Mouse (Mus musculus): ENCODE results near the gene Zfp710. TPM values are rescaled to one million over a fixed set of nuclear protein-coding genes. Genes with fewer than 3 reads are reported as not detected.

The Zfp710 gene
- polyA plus RNA-seq, 1 experiment from 2014 or later = 11.8 TPM

- ATAC-seq (replicated peaks; ENCODE audit: insufficient number of reproducible peaks, low FRiP score, low TSS enrichment) = no peak
- H3K4me3 ChIP-seq (ENCODE audit: low read depth, low read length) = no peak overlapping the region
- 55% methylated on average over 6 of the region's 6 CpGs for WGBS (ENCODE audit: insufficient replicate concordance)
- H3K27ac ChIP-seq (ENCODE audit: low read depth, low read length) = no peak overlapping the region
- H3K36me3 ChIP-seq (ENCODE audit: control insufficient read depth, insufficient read depth, low read length) = peaks cover 11% of the 10 kb centered on the region
- no peak overlapping the region for H3K9ac ChIP-seq (ENCODE audit: low read depth, low read length)
- no peaks in the 10 kb centered on the region for H3K9me3 ChIP-seq (replicated peaks; ENCODE audit: control insufficient read depth, low read length)
- H3K4me2 ChIP-seq = no peak overlapping the region
- no peaks in the 10 kb centered on the region for H3K27me3 ChIP-seq (ENCODE audit: control insufficient read depth, insufficient read depth, low read length)
- peaks cover 54% of the 10 kb centered on the region for H3K4me1 ChIP-seq (ENCODE audit: control insufficient read depth, insufficient read depth, low read length)
Observed at GRCm38 (mm10) chr7:80076961-80077716, 52.5 kb downstream of the Zfp710 start.

GRCm38 (mm10) chr7:80077801-80078200, 53.2 kb downstream of the Zfp710 start:
- H3K4me3 ChIP-seq (ENCODE audit: low read depth, low read length) = no peak overlapping the region
- H3K27me3 ChIP-seq (ENCODE audit: control insufficient read depth, insufficient read depth, low read length) = no peaks in the 10 kb centered on the region
- H3K9me3 ChIP-seq (replicated peaks; ENCODE audit: control insufficient read depth, low read length) = no peaks in the 10 kb centered on the region
- WGBS (ENCODE audit: insufficient replicate concordance) = 64% methylated on average over 9 of the region's 9 CpGs
- H3K4me1 ChIP-seq (ENCODE audit: control insufficient read depth, insufficient read depth, low read length) = peaks cover 54% of the 10 kb centered on the region
- H3K4me2 ChIP-seq = no peak overlapping the region
- H3K9ac ChIP-seq (ENCODE audit: low read depth, low read length) = no peak overlapping the region
- peaks cover 17% of the 10 kb centered on the region for H3K36me3 ChIP-seq (ENCODE audit: control insufficient read depth, insufficient read depth, low read length)
- H3K27ac ChIP-seq (ENCODE audit: low read depth, low read length) = peak overlapping the region; percentile 93
- no peak for ATAC-seq (replicated peaks; ENCODE audit: insufficient number of reproducible peaks, low FRiP score, low TSS enrichment)

- H3K36me3 ChIP-seq (ENCODE audit: control insufficient read depth, insufficient read depth, low read length) = peaks cover 19% of the 10 kb centered on the region
- no peaks in the 10 kb centered on the region for H3K9me3 ChIP-seq (replicated peaks; ENCODE audit: control insufficient read depth, low read length)
- H3K27ac ChIP-seq (ENCODE audit: low read depth, low read length) = peak overlapping the region; percentile 93
- 6% methylated on average over 14 of the region's 14 CpGs for WGBS (ENCODE audit: insufficient replicate concordance)
- H3K4me2 ChIP-seq = peak overlapping the region; percentile 54
- H3K4me3 ChIP-seq (ENCODE audit: low read depth, low read length) = peak overlapping the region; percentile 12; the same call in 1 of the 2 replicates
- H3K4me1 ChIP-seq (ENCODE audit: control insufficient read depth, insufficient read depth, low read length) = peaks cover 54% of the 10 kb centered on the region
- peak; percentile 50 for ATAC-seq (replicated peaks; ENCODE audit: insufficient number of reproducible peaks, low FRiP score, low TSS enrichment)
- H3K27me3 ChIP-seq (ENCODE audit: control insufficient read depth, insufficient read depth, low read length) = no peaks in the 10 kb centered on the region
- H3K9ac ChIP-seq (ENCODE audit: low read depth, low read length) = peak overlapping the region; percentile 62
Observed at GRCm38 (mm10) chr7:80078792-80079301, 54.2 kb downstream of the Zfp710 start.

- Histone ChIP-seq H3K27ac (ENCODE audit: low read depth, low read length) (no peak overlapping the region), H3K9ac (ENCODE audit: low read depth, low read length) (no peak overlapping the region), H3K27me3 (ENCODE audit: control insufficient read depth, insufficient read depth, low read length) (no peaks in the 10 kb centered on the region), H3K9me3 (replicated peaks; ENCODE audit: control insufficient read depth, low read length) (no peaks in the 10 kb centered on the region), H3K4me2 (no peak overlapping the region), H3K36me3 (ENCODE audit: control insufficient read depth, insufficient read depth, low read length) (peaks cover 19% of the 10 kb centered on the region), H3K4me1 (ENCODE audit: control insufficient read depth, insufficient read depth, low read length) (peaks cover 24% of the 10 kb centered on the region), H3K4me3 (ENCODE audit: low read depth, low read length) (no peak overlapping the region)
- no peak for ATAC-seq (replicated peaks; ENCODE audit: insufficient number of reproducible peaks, low FRiP score, low TSS enrichment)
- WGBS (ENCODE audit: insufficient replicate concordance) = 88% methylated on average over 42 of the region's 42 CpGs
Observed at GRCm38 (mm10) chr7:80081586-80082554, 57.3 kb downstream of the Zfp710 start.

- 66% methylated on average over 7 of the region's 7 CpGs for WGBS (ENCODE audit: insufficient replicate concordance)
- Histone ChIP-seq H3K36me3 (ENCODE audit: control insufficient read depth, insufficient read depth, low read length) (peaks cover 25% of the 10 kb centered on the region), H3K9me3 (replicated peaks; ENCODE audit: control insufficient read depth, low read length) (no peaks in the 10 kb centered on the region), H3K27me3 (ENCODE audit: control insufficient read depth, insufficient read depth, low read length) (no peaks in the 10 kb centered on the region), H3K9ac (ENCODE audit: low read depth, low read length) (no peak overlapping the region), H3K4me2 (no peak overlapping the region), H3K27ac (ENCODE audit: low read depth, low read length) (no peak overlapping the region), H3K4me3 (ENCODE audit: low read depth, low read length) (no peak overlapping the region), H3K4me1 (ENCODE audit: control insufficient read depth, insufficient read depth, low read length) (0 out of 2 replicates have a peak, but pooled peaks cover 2% of the 10 kb centered on the region)
- ATAC-seq (replicated peaks; ENCODE audit: insufficient number of reproducible peaks, low FRiP score, low TSS enrichment) = no peak
Observed at GRCm38 (mm10) chr7:80084484-80084931, 59.9 kb downstream of the Zfp710 start.

GRCm38 (mm10) chr7:80085970-80086715, 61.5 kb downstream of the Zfp710 start:
- Histone ChIP-seq H3K9ac (ENCODE audit: low read depth, low read length) (no peak overlapping the region), H3K4me3 (ENCODE audit: low read depth, low read length) (no peak overlapping the region), H3K9me3 (replicated peaks; ENCODE audit: control insufficient read depth, low read length) (no peaks in the 10 kb centered on the region), H3K36me3 (ENCODE audit: control insufficient read depth, insufficient read depth, low read length) (peaks cover 32% of the 10 kb centered on the region), H3K4me2 (no peak overlapping the region), H3K27ac (ENCODE audit: low read depth, low read length) (no peak overlapping the region), H3K4me1 (ENCODE audit: control insufficient read depth, insufficient read depth, low read length) (no peaks in the 10 kb centered on the region), H3K27me3 (ENCODE audit: control insufficient read depth, insufficient read depth, low read length) (no peaks in the 10 kb centered on the region)
- 81% methylated on average over 33 of the region's 33 CpGs for WGBS (ENCODE audit: insufficient replicate concordance)
- peak; percentile 18; the same call in 1 of the 2 replicates for ATAC-seq (replicated peaks; ENCODE audit: insufficient number of reproducible peaks, low FRiP score, low TSS enrichment)

- Histone ChIP-seq H3K27ac (ENCODE audit: low read depth, low read length) (no peak overlapping the region), H3K4me2 (no peak overlapping the region), H3K9me3 (replicated peaks; ENCODE audit: control insufficient read depth, low read length) (no peaks in the 10 kb centered on the region), H3K27me3 (ENCODE audit: control insufficient read depth, insufficient read depth, low read length) (no peaks in the 10 kb centered on the region), H3K4me3 (ENCODE audit: low read depth, low read length) (no peak overlapping the region), H3K36me3 (ENCODE audit: control insufficient read depth, insufficient read depth, low read length) (peaks cover 25% of the 10 kb centered on the region), H3K4me1 (ENCODE audit: control insufficient read depth, insufficient read depth, low read length) (peaks cover 3% of the 10 kb centered on the region; the same call in 1 of the 2 replicates), H3K9ac (ENCODE audit: low read depth, low read length) (no peak overlapping the region)
- no peak for ATAC-seq (replicated peaks; ENCODE audit: insufficient number of reproducible peaks, low FRiP score, low TSS enrichment)
- 79% methylated on average over 9 of the region's 9 CpGs for WGBS (ENCODE audit: insufficient replicate concordance)
Observed at GRCm38 (mm10) chr7:80088191-80088590, 63.6 kb downstream of the Zfp710 start.
